Mouse (Mus musculus): Measurements from ENCODE around the gene Olfr1339. TPM values are rescaled to one million over a fixed set of nuclear protein-coding genes. Genes with fewer than 3 reads are reported as not detected.

Olfr1339 gene
- polyA plus RNA-seq, 1 experiment = not detected

- H3K9ac ChIP-seq (ENCODE audit: low read depth, poor library complexity, severe bottlenecking) = no peak overlapping the region
- no peaks in the 10 kb centered on the region for H3K4me1 ChIP-seq (ENCODE audit: control insufficient read depth, insufficient read depth, low read length)
- H3K36me3 ChIP-seq (ENCODE audit: control insufficient read depth, insufficient read depth, low read length, poor library complexity, severe bottlenecking) = no peaks in the 10 kb centered on the region
- no peak overlapping the region for H3K4me3 ChIP-seq (ENCODE audit: low read depth, low read length)
- peak overlapping the region; percentile 79 for H3K27ac ChIP-seq (ENCODE audit: insufficient read depth, low read length)
- TF ChIP-seq POLR2A (IDR thresholded peaks at IDR 0.05; ENCODE audit: insufficient read depth, low read length) (no peak), EP300 (IDR thresholded peaks at IDR 0.05; ENCODE audit: insufficient read depth, low read depth, low read length) (peak; percentile 83)
- H3K27me3 ChIP-seq (ENCODE audit: control insufficient read depth, insufficient read depth, low read length, poor library complexity, severe bottlenecking) = no peaks in the 10 kb centered on the region
- 0 out of 2 replicates have a peak, but pooled peaks cover 2% of the 10 kb centered on the region for H3K9me3 ChIP-seq (replicated peaks; ENCODE audit: control insufficient read depth, insufficient read depth, low read length, poor library complexity, severe bottlenecking)
These were observed 20.3 kb upstream of the Olfr1339 start for GRCm38 (mm10) chr4:118711656-118712055.

GRCm38 (mm10) chr4:118719838-118720237 lies 12.1 kb upstream of the Olfr1339 start, which contains the start of gene Olfr1340:
Gene Olfr1340, plus strand, starts transcription at chr4:118720138.
- no peaks in the 10 kb centered on the region for H3K27me3 ChIP-seq (ENCODE audit: control insufficient read depth, insufficient read depth, low read length, poor library complexity, severe bottlenecking)
- H3K4me3 ChIP-seq (ENCODE audit: low read depth, low read length) = no peak within 1 kb of the TSS
- no peak within 1 kb of the TSS for H3K9ac ChIP-seq (ENCODE audit: low read depth, poor library complexity, severe bottlenecking)
- no peaks in the 10 kb centered on the region for H3K36me3 ChIP-seq (ENCODE audit: control insufficient read depth, insufficient read depth, low read length, poor library complexity, severe bottlenecking)
- H3K4me1 ChIP-seq (ENCODE audit: control insufficient read depth, insufficient read depth, low read length) = no peaks in the 10 kb centered on the region
- no peak within 1 kb of the TSS for H3K27ac ChIP-seq (ENCODE audit: insufficient read depth, low read length)
- no peaks in the 10 kb centered on the region for H3K9me3 ChIP-seq (replicated peaks; ENCODE audit: control insufficient read depth, insufficient read depth, low read length, poor library complexity, severe bottlenecking)
- no peak for TF ChIP-seq CTCF (IDR thresholded peaks at IDR 0.05; ENCODE audit: low read depth, low read length)
- TF ChIP-seq EP300 (IDR thresholded peaks at IDR 0.05; ENCODE audit: insufficient read depth, low read depth, low read length) = no peak
- no peak for TF ChIP-seq POLR2A (IDR thresholded peaks at IDR 0.05; ENCODE audit: insufficient read depth, low read length)

- Histone ChIP-seq H3K9me3 (replicated peaks; ENCODE audit: control insufficient read depth, insufficient read depth, low read length, poor library complexity, severe bottlenecking) (no peaks in the 10 kb centered on the region), H3K27ac (ENCODE audit: insufficient read depth, low read length) (no peak overlapping the region), H3K36me3 (ENCODE audit: control insufficient read depth, insufficient read depth, low read length, poor library complexity, severe bottlenecking) (no peaks in the 10 kb centered on the region), H3K4me3 (ENCODE audit: low read depth, low read length) (no peak overlapping the region), H3K4me1 (ENCODE audit: control insufficient read depth, insufficient read depth, low read length) (no peaks in the 10 kb centered on the region), H3K27me3 (ENCODE audit: control insufficient read depth, insufficient read depth, low read length, poor library complexity, severe bottlenecking) (no peaks in the 10 kb centered on the region), H3K9ac (ENCODE audit: low read depth, poor library complexity, severe bottlenecking) (no peak overlapping the region)
- no peak for TF ChIP-seq CTCF (IDR thresholded peaks at IDR 0.05; ENCODE audit: low read depth, low read length)
- no peak for TF ChIP-seq EP300 (IDR thresholded peaks at IDR 0.05; ENCODE audit: insufficient read depth, low read depth, low read length)
- TF ChIP-seq POLR2A (IDR thresholded peaks at IDR 0.05; ENCODE audit: insufficient read depth, low read length) = no peak
These were observed 10.1 kb upstream of the Olfr1339 start for GRCm38 (mm10) chr4:118721742-118722483.

- Histone ChIP-seq H3K4me3 (ENCODE audit: low read depth, low read length) (no peak overlapping the region), H3K9me3 (replicated peaks; ENCODE audit: control insufficient read depth, insufficient read depth, low read length, poor library complexity, severe bottlenecking) (no peaks in the 10 kb centered on the region; the same call in 1 of the 2 replicates), H3K9ac (ENCODE audit: low read depth, poor library complexity, severe bottlenecking) (no peak overlapping the region), H3K4me1 (ENCODE audit: control insufficient read depth, insufficient read depth, low read length) (peaks cover 2% of the 10 kb centered on the region), H3K27me3 (ENCODE audit: control insufficient read depth, insufficient read depth, low read length, poor library complexity, severe bottlenecking) (peaks cover 1% of the 10 kb centered on the region; the same call in 1 of the 2 replicates), H3K36me3 (ENCODE audit: control insufficient read depth, insufficient read depth, low read length, poor library complexity, severe bottlenecking) (no peaks in the 10 kb centered on the region), H3K27ac (ENCODE audit: insufficient read depth, low read length) (no peak overlapping the region)
- TF ChIP-seq EP300 (IDR thresholded peaks at IDR 0.05; ENCODE audit: insufficient read depth, low read depth, low read length) (peak; percentile 68; the same call in 1 of the 2 replicates), CTCF (IDR thresholded peaks at IDR 0.05; ENCODE audit: low read depth, low read length) (no peak)
These were observed 7.6 kb downstream of the Olfr1339 start for GRCm38 (mm10) chr4:118739574-118739973.

- H3K4me3 ChIP-seq (ENCODE audit: low read depth, low read length) = peak overlapping the region; percentile 51
- peak overlapping the region; percentile 39 for H3K27ac ChIP-seq (ENCODE audit: insufficient read depth, low read length)
- H3K9me3 ChIP-seq (replicated peaks; ENCODE audit: control insufficient read depth, insufficient read depth, low read length, poor library complexity, severe bottlenecking) = peaks cover 6% of the 10 kb centered on the region; the same call in 1 of the 2 replicates
- TF ChIP-seq EP300 (IDR thresholded peaks at IDR 0.05; ENCODE audit: insufficient read depth, low read depth, low read length) (peak; percentile 99), POLR2A (IDR thresholded peaks at IDR 0.05; ENCODE audit: insufficient read depth, low read length) (no peak), CTCF (IDR thresholded peaks at IDR 0.05; ENCODE audit: low read depth, low read length) (no peak)
- no peaks in the 10 kb centered on the region for H3K36me3 ChIP-seq (ENCODE audit: control insufficient read depth, insufficient read depth, low read length, poor library complexity, severe bottlenecking)
- peaks cover 2% of the 10 kb centered on the region for H3K4me1 ChIP-seq (ENCODE audit: control insufficient read depth, insufficient read depth, low read length)
- peaks cover 1% of the 10 kb centered on the region; the same call in 1 of the 2 replicates for H3K27me3 ChIP-seq (ENCODE audit: control insufficient read depth, insufficient read depth, low read length, poor library complexity, severe bottlenecking)
- H3K9ac ChIP-seq (ENCODE audit: low read depth, poor library complexity, severe bottlenecking) = peak overlapping the region; percentile 65
These were observed 9.2 kb downstream of the Olfr1339 start for GRCm38 (mm10) chr4:118740988-118741698.

- peaks cover 2% of the 10 kb centered on the region for H3K4me1 ChIP-seq (ENCODE audit: control insufficient read depth, insufficient read depth, low read length)
- TF ChIP-seq EP300 (IDR thresholded peaks at IDR 0.05; ENCODE audit: insufficient read depth, low read depth, low read length) (no peak), CTCF (IDR thresholded peaks at IDR 0.05; ENCODE audit: low read depth, low read length) (no peak), POLR2A (IDR thresholded peaks at IDR 0.05; ENCODE audit: insufficient read depth, low read length) (no peak)
- H3K36me3 ChIP-seq (ENCODE audit: control insufficient read depth, insufficient read depth, low read length, poor library complexity, severe bottlenecking) = no peaks in the 10 kb centered on the region
- peaks cover 13% of the 10 kb centered on the region for H3K9me3 ChIP-seq (replicated peaks; ENCODE audit: control insufficient read depth, insufficient read depth, low read length, poor library complexity, severe bottlenecking)
- peak overlapping the region; percentile 51 for H3K4me3 ChIP-seq (ENCODE audit: low read depth, low read length)
- peak overlapping the region; percentile 65 for H3K9ac ChIP-seq (ENCODE audit: low read depth, poor library complexity, severe bottlenecking)
- H3K27me3 ChIP-seq (ENCODE audit: control insufficient read depth, insufficient read depth, low read length, poor library complexity, severe bottlenecking) = peaks cover 1% of the 10 kb centered on the region; the same call in 1 of the 2 replicates
- H3K27ac ChIP-seq (ENCODE audit: insufficient read depth, low read length) = peak overlapping the region; percentile 39
These were observed 9.9 kb downstream of the Olfr1339 start for GRCm38 (mm10) chr4:118741881-118742280.

Measured in ES-Bruce4 (cell line).